Mouse (Mus musculus): Measurements from ENCODE around the gene Olfr305. TPM values are rescaled to one million over a fixed set of nuclear protein-coding genes. Genes with fewer than 3 reads are reported as not detected.
"Not testable (repeated sequence)": the region's sequence is repeated elsewhere in the genome, so short reads cannot be mapped to it uniquely, and the experiment has no call there.

The Olfr305 gene
- polyA plus RNA-seq (2014; fragmentation: Nextera tagmentation; extraction: Ambion mirVana): not detected in 2 replicates

- 88% methylated on average over 1 of the region's 1 CpGs for WGBS
- H3K9ac ChIP-seq (ENCODE audit: low read length): no peak within 1 kb of the TSS
- ATAC-seq (ENCODE audit: insufficient number of reproducible peaks, low FRiP score, low TSS enrichment, low read depth): no peak
These were observed at the start of gene Olfr305 for GRCm38 (mm10) chr7:86366828-86367227. Gene Olfr305, minus strand, starts transcription at chr7:86366928.

GRCm38 (mm10) chr7:86403546-86403945, 36.8 kb upstream of the Olfr305 start, which contains the start of gene Olfr301:
Gene Olfr301, plus strand, starts transcription at chr7:86403846.
- H3K9ac ChIP-seq (ENCODE audit: low read length): no peak within 1 kb of the TSS
- no peaks in the 10 kb centered on the region for H3K4me1 ChIP-seq (ENCODE audit: control insufficient read depth, insufficient read depth, low read length)
- H3K36me3 ChIP-seq (ENCODE audit: control insufficient read depth, insufficient read depth, low read length): no peaks in the 10 kb centered on the region
- 88% methylated on average over 2 of the region's 2 CpGs for WGBS
- no peak within 1 kb of the TSS for H3K4me2 ChIP-seq (ENCODE audit: low read depth, severe bottlenecking)
- DNase-seq (ENCODE audit: low spot score) (no peak), ATAC-seq (ENCODE audit: insufficient number of reproducible peaks, low FRiP score, low TSS enrichment, low read depth) (no peak)
- H3K27ac ChIP-seq (replicated peaks; ENCODE audit: low read depth, low read length): no peak within 1 kb of the TSS
- no peak within 1 kb of the TSS for H3K4me3 ChIP-seq (ENCODE audit: low read depth, low read length)
- no peaks in the 10 kb centered on the region for H3K27me3 ChIP-seq (ENCODE audit: control insufficient read depth, insufficient read depth, low read length)
- H3K9me3 ChIP-seq (ENCODE audit: control insufficient read depth, low read length): no peaks in the 10 kb centered on the region

More at GRCm38 (mm10) chr7:86366828-86367227, at the start of gene Olfr305:
- no peaks in the 10 kb centered on the region for H3K36me3 ChIP-seq (ENCODE audit: control insufficient read depth, insufficient read depth, low read length)
- DNase-seq (ENCODE audit: low spot score): no peak
- H3K4me3 ChIP-seq (ENCODE audit: low read depth, low read length): no peak within 1 kb of the TSS
- H3K27ac ChIP-seq (replicated peaks; ENCODE audit: low read depth, low read length): no peak within 1 kb of the TSS
- no peaks in the 10 kb centered on the region for H3K27me3 ChIP-seq (ENCODE audit: control insufficient read depth, insufficient read depth, low read length)
- no peaks in the 10 kb centered on the region for H3K4me1 ChIP-seq (ENCODE audit: control insufficient read depth, insufficient read depth, low read length)
- H3K4me2 ChIP-seq (ENCODE audit: low read depth, severe bottlenecking): no peak within 1 kb of the TSS
- H3K9me3 ChIP-seq (ENCODE audit: control insufficient read depth, low read length): no peaks in the 10 kb centered on the region

- Histone ChIP-seq H3K4me3 (ENCODE audit: low read depth, low read length) (no peak within 1 kb of the TSS), H3K36me3 (ENCODE audit: control insufficient read depth, insufficient read depth, low read length) (no peaks in the 10 kb centered on the region), H3K4me2 (ENCODE audit: low read depth, severe bottlenecking) (no peak within 1 kb of the TSS), H3K9me3 (ENCODE audit: control insufficient read depth, low read length) (no peaks in the 10 kb centered on the region), H3K27me3 (ENCODE audit: control insufficient read depth, insufficient read depth, low read length) (no peaks in the 10 kb centered on the region), H3K9ac (ENCODE audit: low read length) (no peak within 1 kb of the TSS), H3K27ac (replicated peaks; ENCODE audit: low read depth, low read length) (no peak within 1 kb of the TSS), H3K4me1 (ENCODE audit: control insufficient read depth, insufficient read depth, low read length) (no peaks in the 10 kb centered on the region)
- DNase-seq (ENCODE audit: low spot score) (no peak), ATAC-seq (ENCODE audit: insufficient number of reproducible peaks, low FRiP score, low TSS enrichment, low read depth) (no peak)
These were observed 31.0 kb upstream of the Olfr305 start, which contains the start of gene Olfr303 for GRCm38 (mm10) chr7:86397689-86398088. Gene Olfr303, minus strand, starts transcription at chr7:86397789.

- 78% methylated on average over 1 of the region's 1 CpGs for WGBS
- ATAC-seq (ENCODE audit: insufficient number of reproducible peaks, low FRiP score, low TSS enrichment, low read depth): no peak
These were observed 19.8 kb upstream of the Olfr305 start, which contains the start of gene Olfr304 for GRCm38 (mm10) chr7:86386558-86386957. Gene Olfr304, minus strand, starts transcription at chr7:86386658.

GRCm38 (mm10) chr7:86385769-86386168, 19.0 kb upstream of the Olfr305 start:
- Histone ChIP-seq H3K4me1 (ENCODE audit: control insufficient read depth, insufficient read depth, low read length) (no peaks in the 10 kb centered on the region), H3K36me3 (ENCODE audit: control insufficient read depth, insufficient read depth, low read length) (no peaks in the 10 kb centered on the region), H3K4me2 (ENCODE audit: low read depth, severe bottlenecking) (no peak overlapping the region), H3K9me3 (ENCODE audit: control insufficient read depth, low read length) (no peaks in the 10 kb centered on the region), H3K4me3 (ENCODE audit: low read depth, low read length) (no peak overlapping the region), H3K9ac (ENCODE audit: low read length) (no peak overlapping the region), H3K27me3 (ENCODE audit: control insufficient read depth, insufficient read depth, low read length) (no peaks in the 10 kb centered on the region), H3K27ac (replicated peaks; ENCODE audit: low read depth, low read length) (no peak overlapping the region)
- DNase-seq (ENCODE audit: low spot score) (no peak), ATAC-seq (ENCODE audit: insufficient number of reproducible peaks, low FRiP score, low TSS enrichment, low read depth) (no peak)
- 76% methylated on average over 3 of the region's 3 CpGs for WGBS

More at GRCm38 (mm10) chr7:86386558-86386957, 19.8 kb upstream of the Olfr305 start, which contains the start of gene Olfr304:
- Histone ChIP-seq H3K4me3 (ENCODE audit: low read depth, low read length) (no peak within 1 kb of the TSS), H3K4me1 (ENCODE audit: control insufficient read depth, insufficient read depth, low read length) (no peaks in the 10 kb centered on the region), H3K36me3 (ENCODE audit: control insufficient read depth, insufficient read depth, low read length) (no peaks in the 10 kb centered on the region), H3K27ac (replicated peaks; ENCODE audit: low read depth, low read length) (no peak within 1 kb of the TSS), H3K9me3 (ENCODE audit: control insufficient read depth, low read length) (no peaks in the 10 kb centered on the region), H3K4me2 (ENCODE audit: low read depth, severe bottlenecking) (no peak within 1 kb of the TSS), H3K9ac (ENCODE audit: low read length) (no peak within 1 kb of the TSS), H3K27me3 (ENCODE audit: control insufficient read depth, insufficient read depth, low read length) (no peaks in the 10 kb centered on the region)
- no peak for DNase-seq (ENCODE audit: low spot score)

GRCm38 (mm10) chr7:86346296-86346695, 20.4 kb downstream of the Olfr305 start:
- 92% methylated on average over 9 of the region's 9 CpGs for WGBS
- not testable (repeated sequence) for H3K4me3 ChIP-seq (ENCODE audit: low read depth, low read length); DNase-seq (ENCODE audit: low spot score); H3K9ac ChIP-seq (ENCODE audit: low read length); H3K4me1 ChIP-seq (ENCODE audit: control insufficient read depth, insufficient read depth, low read length); H3K27ac ChIP-seq (replicated peaks; ENCODE audit: low read depth, low read length); H3K4me2 ChIP-seq (ENCODE audit: low read depth, severe bottlenecking); H3K9me3 ChIP-seq (ENCODE audit: control insufficient read depth, low read length); H3K36me3 ChIP-seq (ENCODE audit: control insufficient read depth, insufficient read depth, low read length); H3K27me3 ChIP-seq (ENCODE audit: control insufficient read depth, insufficient read depth, low read length); ATAC-seq (ENCODE audit: insufficient number of reproducible peaks, low FRiP score, low TSS enrichment, low read depth)

GRCm38 (mm10) chr7:86344253-86344652, 22.5 kb downstream of the Olfr305 start:
- Histone ChIP-seq H3K9me3 (ENCODE audit: control insufficient read depth, low read length) (no peaks in the 10 kb centered on the region), H3K27ac (replicated peaks; ENCODE audit: low read depth, low read length) (no peak overlapping the region), H3K4me3 (ENCODE audit: low read depth, low read length) (no peak overlapping the region), H3K36me3 (ENCODE audit: control insufficient read depth, insufficient read depth, low read length) (no peaks in the 10 kb centered on the region), H3K4me1 (ENCODE audit: control insufficient read depth, insufficient read depth, low read length) (no peaks in the 10 kb centered on the region), H3K4me2 (ENCODE audit: low read depth, severe bottlenecking) (no peak overlapping the region), H3K27me3 (ENCODE audit: control insufficient read depth, insufficient read depth, low read length) (no peaks in the 10 kb centered on the region), H3K9ac (ENCODE audit: low read length) (no peak overlapping the region)
- DNase-seq (ENCODE audit: low spot score) (no peak), ATAC-seq (ENCODE audit: insufficient number of reproducible peaks, low FRiP score, low TSS enrichment, low read depth) (no peak)
- WGBS: 64% methylated on average over 3 of the region's 3 CpGs

- H3K9ac ChIP-seq (ENCODE audit: low read length): no peak overlapping the region
- H3K36me3 ChIP-seq (ENCODE audit: control insufficient read depth, insufficient read depth, low read length): no peaks in the 10 kb centered on the region
- no peaks in the 10 kb centered on the region for H3K9me3 ChIP-seq (ENCODE audit: control insufficient read depth, low read length)
- H3K4me1 ChIP-seq (ENCODE audit: control insufficient read depth, insufficient read depth, low read length): no peaks in the 10 kb centered on the region
- DNase-seq (ENCODE audit: low spot score) (no peak), ATAC-seq (ENCODE audit: insufficient number of reproducible peaks, low FRiP score, low TSS enrichment, low read depth) (no peak)
- no peak overlapping the region for H3K27ac ChIP-seq (replicated peaks; ENCODE audit: low read depth, low read length)
- no peak overlapping the region for H3K4me2 ChIP-seq (ENCODE audit: low read depth, severe bottlenecking)
- WGBS: 77% methylated on average over 14 of the region's 14 CpGs
- no peaks in the 10 kb centered on the region for H3K27me3 ChIP-seq (ENCODE audit: control insufficient read depth, insufficient read depth, low read length)
- no peak overlapping the region for H3K4me3 ChIP-seq (ENCODE audit: low read depth, low read length)
These were observed 23.7 kb downstream of the Olfr305 start for GRCm38 (mm10) chr7:86342881-86343565.

Measured in limb, embryonic 11.5 days (tissue).